Mouse (Mus musculus): ENCODE measurements around the gene Cnpy1.

GRCm38 (mm10) chr5:28252999-28253398 lies 7.4 kb upstream of the Cnpy1 start:
- TF ChIP-seq CTCF (IDR thresholded peaks at IDR 0.05; ENCODE audit: low read depth) (no peak), EP300 (optimal IDR thresholded peaks at IDR 0.05) (no peak)

All from stomach, postnatal 0 days (tissue).